Mouse (Mus musculus) embryonic facial prominence, embryonic 11.5 days (tissue): ENCODE data around the gene Gpr149. TPM values are rescaled to one million over a fixed set of nuclear protein-coding genes. Genes with fewer than 3 reads are reported as not detected.

Experiments
- ATAC-seq: fragments of 200-750 bp; cut with Nextera tagmentation; replicated peaks from 2 replicates; pipeline ENCODE4 v1.8.0; 2017; ENCODE audit warnings: low read depth; ENCODE audit not compliant: insufficient number of reproducible peaks, low FRiP score, low TSS enrichment
- DNase-seq: peaks from one replicate; pipeline ENCODE4 v3.0.0-alpha.2; 2015; ENCODE audit warnings: low spot score
- H3K27ac ChIP-seq: fragments of 300-500 bp; sonication (generic); replicated peaks from 2 replicates; pipeline ENCODE4 v1.5.1; 2014; ENCODE audit warnings: mild to moderate bottlenecking, low read depth, low read length, control low read depth
- H3K27me3 ChIP-seq: fragments of 300-500 bp; sonication (generic); 2 replicates; pipeline ENCODE4 v1.6.1; 2014; ENCODE audit warnings: mild to moderate bottlenecking, low read length, moderate library complexity, mixed read lengths; ENCODE audit not compliant: control insufficient read depth, insufficient read depth
- H3K36me3 ChIP-seq: fragments of 300-500 bp; sonication (generic); replicated peaks from 2 replicates; pipeline ENCODE4 v1.6.1; 2014; ENCODE audit warnings: low read depth, mild to moderate bottlenecking, low read length, moderate library complexity, mixed read lengths; ENCODE audit not compliant: control insufficient read depth, insufficient read depth
- H3K4me1 ChIP-seq: fragments of 300-500 bp; sonication (generic); 2 replicates; pipeline ENCODE4 v1.6.1; 2014; ENCODE audit warnings: low read length, mixed read lengths; ENCODE audit not compliant: control insufficient read depth, insufficient read depth
- H3K4me2 ChIP-seq: fragments of 300-500 bp; sonication (generic); 2 replicates; pipeline ENCODE4 v1.6.1; 2014; ENCODE audit warnings: low read depth, mild to moderate bottlenecking, control low read depth, low read length, moderate library complexity
- H3K4me3 ChIP-seq: fragments of 300-500 bp; sonication (generic); 2 replicates; pipeline ENCODE4 v1.5.1; 2014; ENCODE audit warnings: low read depth, low read length, control low read depth
- H3K9ac ChIP-seq: fragments of 300-500 bp; sonication (generic); replicated peaks from 2 replicates; pipeline ENCODE4 v1.6.1; 2014; ENCODE audit warnings: mild to moderate bottlenecking, control low read depth, low read length
- H3K9me3 ChIP-seq: fragments of 300-500 bp; sonication (generic); replicated peaks from 2 replicates; pipeline ENCODE4 v1.6.1; 2016; ENCODE audit warnings: mild to moderate bottlenecking, low read length, inconsistent platforms, mixed read lengths; ENCODE audit not compliant: control insufficient read depth
- WGBS: fragments of 180-500 bp; shearing (Covaris S2); extraction: QIAGEN DNeasy Blood & Tissue Kit; methylation state at CpG from one replicate; pipeline ENCODE4 v1.1.7; 2014; 5-methylcytosine and 5-hydroxymethylcytosine counted together
- polyA plus RNA-seq: library from polyadenylated mRNA; unstranded; fragments of >200 nt; fragmentation: Nextera tagmentation; extraction: Ambion mirVana; gene quantifications from 2 replicates; pipeline ENCODE4 v1.2.1, GENCODE M21; 2014

The Gpr149 gene
- polyA plus RNA-seq, 1 experiment from 2014 or later = 0.29 TPM

- WGBS = 87% methylated on average over 1 of the region's 1 CpGs
- no peak for DNase-seq
- no peaks in the 10 kb centered on the region for H3K36me3 ChIP-seq
- no peaks in the 10 kb centered on the region for H3K27me3 ChIP-seq
- no peak overlapping the region for H3K4me2 ChIP-seq
- no peak for ATAC-seq
- H3K9me3 ChIP-seq = no peaks in the 10 kb centered on the region
- no peak overlapping the region for H3K27ac ChIP-seq
- H3K9ac ChIP-seq = no peak overlapping the region
- no peaks in the 10 kb centered on the region for H3K4me1 ChIP-seq
- H3K4me3 ChIP-seq = no peak overlapping the region
These were observed 19.9 kb downstream of the Gpr149 start for GRCm38 (mm10) chr3:62585072-62585471.

GRCm38 (mm10) chr3:62527593-62527992, 77.3 kb downstream of the Gpr149 start:
- no peaks in the 10 kb centered on the region for H3K4me1 ChIP-seq
- no peak for ATAC-seq
- 70% methylated on average over 5 of the region's 5 CpGs for WGBS
- H3K27ac ChIP-seq = no peak overlapping the region
- no peak overlapping the region for H3K4me2 ChIP-seq
- DNase-seq = no peak
- H3K4me3 ChIP-seq = no peak overlapping the region
- H3K27me3 ChIP-seq = no peaks in the 10 kb centered on the region
- H3K9me3 ChIP-seq = no peaks in the 10 kb centered on the region
- no peak overlapping the region for H3K9ac ChIP-seq
- no peaks in the 10 kb centered on the region for H3K36me3 ChIP-seq

DNA sequence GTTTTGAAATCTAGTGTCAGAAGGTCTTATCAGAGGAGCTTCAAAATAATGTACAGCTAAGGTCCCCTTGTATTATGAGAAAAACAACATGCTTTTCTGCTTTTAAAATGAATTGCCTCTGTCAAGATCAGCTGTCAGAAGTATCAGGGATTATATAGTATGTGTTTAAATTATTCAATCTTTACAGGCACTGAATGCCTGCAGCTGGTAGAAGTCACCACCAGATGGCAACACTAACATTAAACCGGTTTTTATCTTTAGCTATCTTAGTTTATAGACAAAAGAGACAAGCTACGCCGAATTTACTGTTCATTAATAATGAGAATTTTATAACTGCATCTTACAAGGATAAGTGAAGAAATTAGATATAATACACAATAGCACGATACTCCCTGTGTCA, 77.8 kb downstream of the Gpr149 start:
- peak; percentile 59 for DNase-seq
- H3K4me1 ChIP-seq = no peaks in the 10 kb centered on the region
- no peak for ATAC-seq

DNA sequence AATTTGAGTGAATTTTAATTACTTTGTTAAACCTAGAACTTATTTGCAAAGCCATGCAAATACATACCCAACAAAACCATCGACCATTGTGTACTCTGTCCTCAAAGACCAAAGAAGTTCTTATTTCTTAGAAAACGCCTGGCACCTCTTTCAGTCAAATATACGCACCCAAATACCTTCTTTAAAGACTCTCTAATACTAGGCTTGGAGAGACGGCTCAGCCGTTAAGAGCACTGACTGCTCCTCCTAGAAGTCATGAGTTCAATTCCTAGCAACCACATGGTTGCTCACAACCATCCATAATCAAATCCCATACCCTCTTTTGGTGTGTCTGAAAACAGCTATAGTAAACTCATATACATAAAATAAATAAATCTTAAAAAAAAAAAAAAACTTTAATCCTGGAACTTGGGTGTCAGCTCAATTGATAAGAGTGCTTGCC, 97.7 kb downstream of the Gpr149 start:
- H3K9ac ChIP-seq = peak overlapping the region; percentile 96; the same call in 1 of the 2 replicates
- no peaks in the 10 kb centered on the region for H3K27me3 ChIP-seq
- WGBS = 45% methylated on average over 5 of the region's 5 CpGs
- H3K4me1 ChIP-seq = no peaks in the 10 kb centered on the region
- no peaks in the 10 kb centered on the region for H3K36me3 ChIP-seq
- H3K4me3 ChIP-seq = peak overlapping the region; percentile 92
- H3K9me3 ChIP-seq = no peaks in the 10 kb centered on the region
- DNase-seq (no peak), ATAC-seq (peak; percentile 55; the same call in 1 of the 2 replicates)
- no peak overlapping the region for H3K27ac ChIP-seq
- peak overlapping the region; percentile 30 for H3K4me2 ChIP-seq

More for the DNA sequence above, 77.8 kb downstream of the Gpr149 start:
- Histone ChIP-seq H3K4me3 (no peak overlapping the region), H3K36me3 (no peaks in the 10 kb centered on the region), H3K27ac (no peak overlapping the region), H3K27me3 (no peaks in the 10 kb centered on the region), H3K9me3 (no peaks in the 10 kb centered on the region), H3K9ac (no peak overlapping the region), H3K4me2 (no peak overlapping the region)
- 50% methylated on average over 4 of the region's 4 CpGs for WGBS

GRCm38 (mm10) chr3:62506488-62507205, 98.3 kb downstream of the Gpr149 start, which contains the start of gene Dhx36:
Gene Dhx36 (minus strand): TSS chr3:62507004.
- WGBS = under 1% methylated on average over 62 of the region's 66 CpGs
- no peaks in the 10 kb centered on the region for H3K27me3 ChIP-seq
- no peaks in the 10 kb centered on the region for H3K36me3 ChIP-seq
- H3K27ac ChIP-seq = peak within 1 kb of the TSS; percentile 85
- no peaks in the 10 kb centered on the region for H3K9me3 ChIP-seq
- DNase-seq (peak; percentile 98), ATAC-seq (peak; percentile 98)
- H3K9ac ChIP-seq = peak within 1 kb of the TSS; percentile 96
- peak within 1 kb of the TSS; percentile 92 for H3K4me3 ChIP-seq
- H3K4me2 ChIP-seq = peak within 1 kb of the TSS; percentile 53
- no peaks in the 10 kb centered on the region for H3K4me1 ChIP-seq

GRCm38 (mm10) chr3:62505166-62505900, 99.6 kb downstream of the Gpr149 start:
- Histone ChIP-seq H3K27ac (no peak overlapping the region), H3K4me2 (peak overlapping the region; percentile 53), H3K9ac (no peak overlapping the region; the same call in 1 of the 2 replicates), H3K36me3 (no peaks in the 10 kb centered on the region; the same call in 1 of the 2 replicates), H3K4me1 (no peaks in the 10 kb centered on the region), H3K9me3 (no peaks in the 10 kb centered on the region), H3K4me3 (peak overlapping the region; percentile 92), H3K27me3 (no peaks in the 10 kb centered on the region)
- no peak for ATAC-seq
- no peak for DNase-seq
- 83% methylated on average over 5 of the region's 5 CpGs for WGBS

GRCm38 (mm10) chr3:62499327-62499726, 105.6 kb downstream of the Gpr149 start:
- no peaks in the 10 kb centered on the region for H3K4me1 ChIP-seq
- ATAC-seq = no peak
- H3K4me2 ChIP-seq = no peak overlapping the region
- H3K9me3 ChIP-seq = no peaks in the 10 kb centered on the region
- H3K36me3 ChIP-seq = peaks cover 5% of the 10 kb centered on the region
- H3K27me3 ChIP-seq = no peaks in the 10 kb centered on the region
- H3K27ac ChIP-seq = no peak overlapping the region
- 65% methylated on average over 4 of the region's 4 CpGs for WGBS
- no peak for DNase-seq
- no peak overlapping the region for H3K9ac ChIP-seq
- no peak overlapping the region for H3K4me3 ChIP-seq

DNA sequence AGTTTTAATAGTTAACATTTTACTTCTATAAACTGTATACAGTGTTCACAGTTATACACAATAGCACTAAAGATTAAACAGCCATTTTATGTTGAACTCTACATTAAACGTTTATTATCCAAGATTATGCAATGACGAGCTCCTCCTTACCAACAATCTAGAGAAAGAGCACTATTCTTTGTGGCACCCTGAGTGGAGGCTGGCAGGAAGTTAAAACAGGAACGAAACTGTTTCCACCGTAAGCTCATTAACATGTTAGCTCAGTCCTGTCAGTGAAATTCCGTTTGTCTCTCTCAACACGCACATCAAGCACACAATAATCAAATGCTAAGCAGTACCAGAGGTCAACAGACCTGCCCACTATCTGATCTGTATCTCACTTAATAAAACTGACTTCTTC, 112.4 kb downstream of the Gpr149 start:
- Histone ChIP-seq H3K4me1 (no peaks in the 10 kb centered on the region), H3K36me3 (peaks cover 5% of the 10 kb centered on the region), H3K9me3 (no peaks in the 10 kb centered on the region), H3K9ac (no peak overlapping the region), H3K27me3 (no peaks in the 10 kb centered on the region), H3K27ac (no peak overlapping the region), H3K4me3 (no peak overlapping the region), H3K4me2 (no peak overlapping the region)
- 89% methylated on average over 6 of the region's 6 CpGs for WGBS
- DNase-seq = no peak
- ATAC-seq = no peak
